Mouse (Mus musculus) liver, postnatal 0 days (tissue): ENCODE measurements at regions not wholly inside any gene's neighbourhood (a gene's known extent, or its start where the extent isn't known, plus 50 kb on each side); places are given as distances from the start of the nearest gene placed in this dataset.

Experiments used
- CTCF ChIP-seq: sonication (generic); IDR thresholded peaks from 2 replicates; pipeline ENCODE4 v1.5.1; 2016; ENCODE audit warnings: antibody characterized with exemption, low read depth
- EP300 ChIP-seq: IDR thresholded peaks from 2 replicates; pipeline ENCODE4 v1.6.1; 2016; ENCODE audit warnings: antibody characterized with exemption, low read depth, mild to moderate bottlenecking

DNA sequence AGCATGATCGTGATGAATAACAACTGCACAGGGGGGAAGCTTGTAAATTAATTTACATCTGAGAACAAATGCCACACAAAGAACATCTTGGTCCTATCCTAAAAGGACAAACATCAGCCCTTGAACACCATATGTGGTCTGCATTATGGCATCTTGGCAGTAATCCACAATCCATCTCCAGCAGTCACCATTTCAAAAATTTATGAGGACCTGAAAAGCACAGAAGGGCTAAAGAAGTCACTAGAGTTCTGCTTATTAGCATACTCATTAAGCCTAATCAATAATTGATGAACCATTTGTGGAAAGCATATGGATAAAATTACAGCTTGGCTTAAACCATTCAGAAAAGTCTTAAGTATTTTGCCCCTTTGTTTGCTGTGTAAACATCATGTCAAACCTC is 555.7 kb downstream of the Pla2g4a start:
- no peak for TF ChIP-seq CTCF
- no peak for TF ChIP-seq EP300
